Mouse (Mus musculus): ENCODE data around the gene Elp5.

DNA sequence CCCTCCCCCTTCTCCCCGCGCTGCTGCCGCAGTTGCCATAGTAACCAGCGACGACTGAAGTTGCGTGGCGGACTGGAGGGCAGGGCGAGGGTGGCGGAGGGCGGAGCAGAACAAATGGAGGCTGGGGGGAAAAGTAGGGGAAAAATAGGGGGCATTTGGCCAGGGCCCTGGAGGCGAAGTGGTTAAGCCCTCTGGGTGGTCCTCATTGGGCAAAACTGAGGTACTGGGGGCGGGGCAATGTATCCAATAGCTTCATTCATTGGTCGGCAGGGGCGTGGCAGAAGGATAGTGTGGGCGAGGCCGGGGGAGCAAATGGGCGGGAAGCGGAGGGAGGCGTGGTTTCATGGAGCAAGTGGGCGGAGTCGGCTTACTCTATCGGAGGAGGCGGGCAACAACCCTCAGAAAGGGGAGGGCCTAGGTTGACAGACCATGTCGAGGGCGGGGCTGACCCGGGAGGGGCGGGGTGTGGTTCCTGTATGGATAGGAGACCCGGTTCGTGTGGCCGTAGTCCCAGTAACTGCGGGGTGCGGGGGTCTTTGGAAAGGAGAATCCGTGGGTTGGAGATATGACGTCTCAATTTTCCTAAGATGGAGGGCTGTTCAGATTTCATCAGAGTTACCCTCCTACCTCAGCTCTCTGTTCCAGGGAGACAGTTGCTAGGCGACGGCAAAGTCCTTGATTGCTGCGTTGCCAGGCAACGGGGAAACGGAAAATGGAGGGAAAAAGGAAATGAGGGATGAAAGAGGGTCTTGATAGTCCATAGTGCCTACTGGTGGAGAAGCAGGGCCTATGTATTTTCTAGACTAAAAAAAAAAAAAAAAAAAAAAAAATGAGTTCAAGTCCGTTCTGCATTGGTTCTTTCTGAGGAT is 39.2 kb upstream of the Elp5 start:
- TF ChIP-seq CTCF (IDR thresholded peaks at IDR 0.05; ENCODE audit: extremely low read depth, insufficient read length, insufficient replicate concordance, low read depth, low read length) (no peak), POLR2A (IDR thresholded peaks at IDR 0.05; ENCODE audit: low read depth, low read length) (no peak)
